Mouse (Mus musculus): ENCODE measurements around the gene Cnn3. TPM values are rescaled to one million over a fixed set of nuclear protein-coding genes. Genes with fewer than 3 reads are reported as not detected.
A peak's percentile ranks its signal among the peaks of the same experiment; 100 is the strongest.

The Cnn3 gene
- polyA plus RNA-seq, 1 experiment from 2014 or later: 109 TPM

DNA sequence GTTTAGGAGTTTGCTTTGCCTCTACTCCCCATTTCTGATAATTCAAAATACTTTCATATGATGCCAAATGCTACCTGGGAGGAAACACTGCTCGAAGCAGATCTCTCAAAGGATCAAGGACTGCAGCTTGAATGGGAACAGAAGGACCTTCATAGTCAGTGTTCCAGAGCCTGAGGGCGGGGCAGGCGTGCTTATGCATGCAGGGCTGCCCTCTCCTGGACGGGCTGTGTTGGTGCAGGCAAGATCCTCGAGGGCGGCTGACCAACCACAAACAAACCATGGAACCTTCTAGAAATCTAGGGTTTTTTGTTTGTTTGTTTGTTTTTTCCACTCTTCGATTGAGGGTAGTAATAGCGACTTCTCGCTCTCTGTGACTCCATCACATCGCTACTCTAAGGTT is 73.9 kb downstream of the Cnn3 start:
- peaks cover 4% of the 10 kb centered on the region; the same call in 1 of the 2 replicates for H3K4me1 ChIP-seq (replicated peaks)
- 22% methylated on average over 10 of the region's 10 CpGs for WGBS (ENCODE audit: insufficient replicate concordance)
- DNase-seq (peak; percentile 48), ATAC-seq (ENCODE audit: low read depth) (0 out of 2 replicates have a peak, but pooled peaks have one; percentile 31)
- H3K27me3 ChIP-seq: no peaks in the 10 kb centered on the region
- H3K36me3 ChIP-seq: 0 out of 2 replicates have a peak, but pooled peaks cover 3% of the 10 kb centered on the region
- H3K4me2 ChIP-seq: no peak overlapping the region
- no peak overlapping the region for H3K27ac ChIP-seq
- H3K4me3 ChIP-seq (replicated peaks): no peak overlapping the region
- no peaks in the 10 kb centered on the region for H3K9me3 ChIP-seq (replicated peaks)
- H3K9ac ChIP-seq: no peak overlapping the region

DNA sequence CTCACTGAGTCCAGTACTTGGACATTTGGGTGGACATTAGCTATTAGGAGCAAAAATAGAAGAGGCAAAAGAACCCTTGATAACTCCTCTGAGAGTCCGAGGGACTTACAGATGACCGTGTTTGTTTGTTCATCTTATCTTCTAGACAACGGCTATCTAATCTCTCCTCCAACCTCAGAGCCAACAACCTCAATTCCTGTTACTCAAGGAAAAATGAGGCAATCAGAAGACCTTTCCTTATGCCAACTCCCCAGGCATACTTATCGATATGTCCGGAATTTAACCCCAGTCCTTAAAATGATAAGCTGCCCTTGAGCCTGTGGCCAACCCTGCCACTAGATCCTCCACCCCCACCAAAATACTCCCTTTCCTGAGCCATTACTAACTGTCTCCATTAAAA is 74.4 kb downstream of the Cnn3 start:
- no peaks in the 10 kb centered on the region for H3K9me3 ChIP-seq (replicated peaks)
- H3K4me2 ChIP-seq: no peak overlapping the region
- WGBS (ENCODE audit: insufficient replicate concordance): 54% methylated on average over 5 of the region's 5 CpGs
- H3K27me3 ChIP-seq: no peaks in the 10 kb centered on the region
- H3K9ac ChIP-seq: no peak overlapping the region
- no peak for ATAC-seq (ENCODE audit: low read depth)
- no peak overlapping the region for H3K27ac ChIP-seq
- peaks cover 4% of the 10 kb centered on the region; the same call in 1 of the 2 replicates for H3K4me1 ChIP-seq (replicated peaks)
- H3K36me3 ChIP-seq: no peaks in the 10 kb centered on the region
- H3K4me3 ChIP-seq (replicated peaks): no peak overlapping the region
- no peak for DNase-seq

- ATAC-seq (ENCODE audit: low read depth): no peak
- no peak for DNase-seq
These were observed 78.7 kb downstream of the Cnn3 start for GRCm38 (mm10) chr3:121504927-121505487.

GRCm38 (mm10) chr3:121506175-121506574 is 79.9 kb downstream of the Cnn3 start:
- WGBS (ENCODE audit: insufficient replicate concordance): 79% methylated on average over 8 of the region's 8 CpGs
- ATAC-seq (ENCODE audit: low read depth): no peak
- no peaks in the 10 kb centered on the region for H3K36me3 ChIP-seq
- no peak overlapping the region for H3K27ac ChIP-seq
- no peak overlapping the region for H3K9ac ChIP-seq
- no peaks in the 10 kb centered on the region for H3K27me3 ChIP-seq
- no peak overlapping the region for H3K4me2 ChIP-seq
- no peak for DNase-seq
- H3K4me3 ChIP-seq (replicated peaks): no peak overlapping the region
- peaks cover 3% of the 10 kb centered on the region for H3K4me1 ChIP-seq (replicated peaks)
- H3K9me3 ChIP-seq (replicated peaks): no peaks in the 10 kb centered on the region

More at GRCm38 (mm10) chr3:121504927-121505487, 78.7 kb downstream of the Cnn3 start:
- H3K4me2 ChIP-seq: no peak overlapping the region
- H3K36me3 ChIP-seq: no peaks in the 10 kb centered on the region
- no peaks in the 10 kb centered on the region for H3K9me3 ChIP-seq (replicated peaks)
- peaks cover 7% of the 10 kb centered on the region for H3K4me1 ChIP-seq (replicated peaks)
- no peaks in the 10 kb centered on the region for H3K27me3 ChIP-seq
- 62% methylated on average over 8 of the region's 8 CpGs for WGBS (ENCODE audit: insufficient replicate concordance)
- H3K27ac ChIP-seq: no peak overlapping the region
- H3K9ac ChIP-seq: no peak overlapping the region
- H3K4me3 ChIP-seq (replicated peaks): no peak overlapping the region

GRCm38 (mm10) chr3:121506756-121507155 is 80.5 kb downstream of the Cnn3 start:
- Histone ChIP-seq H3K9ac (no peak overlapping the region), H3K9me3 (replicated peaks) (no peaks in the 10 kb centered on the region), H3K27ac (no peak overlapping the region), H3K36me3 (no peaks in the 10 kb centered on the region), H3K4me1 (replicated peaks) (peaks cover 3% of the 10 kb centered on the region), H3K27me3 (no peaks in the 10 kb centered on the region), H3K4me3 (replicated peaks) (no peak overlapping the region), H3K4me2 (no peak overlapping the region)
- no peak for DNase-seq
- no peak for ATAC-seq (ENCODE audit: low read depth)
- WGBS (ENCODE audit: insufficient replicate concordance): 63% methylated on average over 7 of the region's 7 CpGs

DNA sequence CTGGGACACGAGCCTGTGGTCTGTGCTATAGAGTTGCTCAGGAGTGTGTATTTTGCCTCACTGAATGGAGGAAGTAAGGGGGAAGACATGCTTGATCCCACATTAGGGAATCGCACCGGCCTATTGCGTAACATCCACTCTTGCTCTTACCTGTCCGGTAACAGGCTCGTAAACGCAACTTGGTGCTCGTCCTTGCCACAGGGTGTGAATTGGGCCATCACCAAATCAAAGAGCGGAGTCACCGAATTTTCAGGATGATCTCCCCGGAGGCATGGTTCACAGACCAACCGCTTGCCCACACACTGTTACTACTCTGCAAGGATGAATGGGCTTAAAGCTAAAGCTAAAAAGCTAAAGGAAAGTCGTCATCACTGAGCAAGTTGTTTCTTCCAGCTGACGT is 81.4 kb downstream of the Cnn3 start:
- no peak overlapping the region for H3K4me2 ChIP-seq
- H3K27me3 ChIP-seq: no peaks in the 10 kb centered on the region
- no peak overlapping the region for H3K4me3 ChIP-seq (replicated peaks)
- no peak overlapping the region for H3K9ac ChIP-seq
- H3K9me3 ChIP-seq (replicated peaks): no peaks in the 10 kb centered on the region
- H3K36me3 ChIP-seq: no peaks in the 10 kb centered on the region
- DNase-seq (no peak), ATAC-seq (ENCODE audit: low read depth) (no peak)
- 81% methylated on average over 14 of the region's 14 CpGs for WGBS (ENCODE audit: insufficient replicate concordance)
- H3K27ac ChIP-seq: no peak overlapping the region
- H3K4me1 ChIP-seq (replicated peaks): peaks cover 3% of the 10 kb centered on the region

Other genes with a start within 250 kb of the Cnn3 start
- gene Tmem56, start 143.4 kb upstream of the Cnn3 start, polyA plus RNA-seq (2015; fragmentation: Nextera tagmentation; extraction: Ambion mirVana): 18.3 and 23.3 TPM in 2 replicates
- gene Alg14, start 134.7 kb upstream of the Cnn3 start, polyA plus RNA-seq (2015; fragmentation: Nextera tagmentation; extraction: Ambion mirVana): 17.7 and 20.0 TPM in 2 replicates
- 6.2 and 6.9 TPM in 2 replicates for gene Slc44a3, start 105.9 kb downstream of the Cnn3 start, polyA plus RNA-seq (2015; fragmentation: Nextera tagmentation; extraction: Ambion mirVana)
- gene 4930432M17Rik, start 244.3 kb downstream of the Cnn3 start, polyA plus RNA-seq (2015; fragmentation: Nextera tagmentation; extraction: Ambion mirVana): not detected in 2 replicates

Measured in liver, embryonic 13.5 days (tissue).